Mouse (Mus musculus): Measurements from ENCODE around the gene Slc19a3. TPM values are rescaled to one million over a fixed set of nuclear protein-coding genes. Genes with fewer than 3 reads are reported as not detected.

Gene Slc19a3
- total and polyA plus RNA-seq, 3 experiments = 0.33 TPM; not detected in 2

- Histone ChIP-seq H3K4me1 (ENCODE audit: insufficient read depth, low read depth, low read length) (peaks cover 14% of the 10 kb centered on the region), H3K27me3 (ENCODE audit: insufficient read depth, low read length) (no peaks in the 10 kb centered on the region), H3K4me3 (ENCODE audit: low read depth, low read length) (no peak overlapping the region), H3K9me3 (replicated peaks) (no peaks in the 10 kb centered on the region), H3K36me3 (replicated peaks) (no peaks in the 10 kb centered on the region)
- no peak for TF ChIP-seq TAL1 (conservative IDR thresholded peaks at IDR 0.05; ENCODE audit: low read depth, low read length)
- no peak for TF ChIP-seq GATA2 (IDR thresholded peaks at IDR 0.05; ENCODE audit: borderline replicate concordance, low read depth, low read length)
- TF ChIP-seq CTCF (IDR thresholded peaks at IDR 0.05; ENCODE audit: low read depth, low read length) = no peak
- no peak for TF ChIP-seq GATA1 (IDR thresholded peaks at IDR 0.05; ENCODE audit: borderline replicate concordance, low read length)
- TF ChIP-seq POLR2AphosphoS5 (IDR thresholded peaks at IDR 0.05; ENCODE audit: insufficient replicate concordance, low read depth, low read length) = no peak
- no peak for ATAC-seq (ENCODE audit: extremely low read depth, insufficient number of reproducible peaks, low FRiP score, poor library complexity, severe bottlenecking)
- DNase-seq (ENCODE audit: low spot score) = no peak
Observed at GRCm38 (mm10) chr1:82977840-82978239, 60.4 kb downstream of the Slc19a3 start.

GRCm38 (mm10) chr1:82975750-82976149, 62.5 kb downstream of the Slc19a3 start:
- H3K4me1 ChIP-seq (ENCODE audit: insufficient read depth, low read depth, low read length) = peaks cover 18% of the 10 kb centered on the region
- ATAC-seq (ENCODE audit: extremely low read depth, insufficient number of reproducible peaks, low FRiP score, poor library complexity, severe bottlenecking) (no peak), DNase-seq (ENCODE audit: low spot score) (no peak)
- H3K4me3 ChIP-seq (ENCODE audit: low read depth, low read length) = no peak overlapping the region
- H3K27me3 ChIP-seq (ENCODE audit: insufficient read depth, low read length) = 0 out of 2 replicates have a peak, but pooled peaks cover 2% of the 10 kb centered on the region
- H3K36me3 ChIP-seq (replicated peaks) = no peaks in the 10 kb centered on the region
- H3K9me3 ChIP-seq (replicated peaks) = no peaks in the 10 kb centered on the region
- TF ChIP-seq CTCF (IDR thresholded peaks at IDR 0.05; ENCODE audit: low read depth, low read length) (no peak), POLR2AphosphoS5 (IDR thresholded peaks at IDR 0.05; ENCODE audit: insufficient replicate concordance, low read depth, low read length) (no peak), GATA2 (IDR thresholded peaks at IDR 0.05; ENCODE audit: borderline replicate concordance, low read depth, low read length) (no peak), TAL1 (conservative IDR thresholded peaks at IDR 0.05; ENCODE audit: low read depth, low read length) (no peak), GATA1 (IDR thresholded peaks at IDR 0.05; ENCODE audit: borderline replicate concordance, low read length) (no peak)

GRCm38 (mm10) chr1:82974342-82974741, 63.9 kb downstream of the Slc19a3 start:
- Histone ChIP-seq H3K36me3 (replicated peaks) (no peaks in the 10 kb centered on the region), H3K9me3 (replicated peaks) (no peaks in the 10 kb centered on the region), H3K27me3 (ENCODE audit: insufficient read depth, low read length) (0 out of 2 replicates have a peak, but pooled peaks cover 2% of the 10 kb centered on the region), H3K4me1 (ENCODE audit: insufficient read depth, low read depth, low read length) (peaks cover 18% of the 10 kb centered on the region), H3K4me3 (ENCODE audit: low read depth, low read length) (no peak overlapping the region; the same call in 1 of the 2 replicates)
- no peak for TF ChIP-seq TAL1 (conservative IDR thresholded peaks at IDR 0.05; ENCODE audit: low read depth, low read length)
- no peak for TF ChIP-seq CTCF (IDR thresholded peaks at IDR 0.05; ENCODE audit: low read depth, low read length)
- no peak for TF ChIP-seq GATA1 (IDR thresholded peaks at IDR 0.05; ENCODE audit: borderline replicate concordance, low read length)
- no peak for TF ChIP-seq GATA2 (IDR thresholded peaks at IDR 0.05; ENCODE audit: borderline replicate concordance, low read depth, low read length)
- no peak for TF ChIP-seq POLR2AphosphoS5 (IDR thresholded peaks at IDR 0.05; ENCODE audit: insufficient replicate concordance, low read depth, low read length)
- DNase-seq (ENCODE audit: low spot score) = no peak
- ATAC-seq (ENCODE audit: extremely low read depth, insufficient number of reproducible peaks, low FRiP score, poor library complexity, severe bottlenecking) = peak; percentile 77

- H3K4me3 ChIP-seq (ENCODE audit: low read depth, low read length) = no peak overlapping the region
- H3K36me3 ChIP-seq (replicated peaks) = no peaks in the 10 kb centered on the region
- peaks cover 18% of the 10 kb centered on the region for H3K4me1 ChIP-seq (ENCODE audit: insufficient read depth, low read depth, low read length)
- TF ChIP-seq CTCF (IDR thresholded peaks at IDR 0.05; ENCODE audit: low read depth, low read length) = no peak
- TF ChIP-seq GATA1 (IDR thresholded peaks at IDR 0.05; ENCODE audit: borderline replicate concordance, low read length) = no peak
- TF ChIP-seq POLR2AphosphoS5 (IDR thresholded peaks at IDR 0.05; ENCODE audit: insufficient replicate concordance, low read depth, low read length) = no peak
- no peak for TF ChIP-seq GATA2 (IDR thresholded peaks at IDR 0.05; ENCODE audit: borderline replicate concordance, low read depth, low read length)
- TF ChIP-seq TAL1 (conservative IDR thresholded peaks at IDR 0.05; ENCODE audit: low read depth, low read length) = no peak
- H3K9me3 ChIP-seq (replicated peaks) = no peaks in the 10 kb centered on the region
- ATAC-seq (ENCODE audit: extremely low read depth, insufficient number of reproducible peaks, low FRiP score, poor library complexity, severe bottlenecking) = no peak
- DNase-seq (ENCODE audit: low spot score) = no peak
- H3K27me3 ChIP-seq (ENCODE audit: insufficient read depth, low read length) = peaks cover 2% of the 10 kb centered on the region; the same call in 1 of the 2 replicates
Observed at GRCm38 (mm10) chr1:82973901-82974300, 64.3 kb downstream of the Slc19a3 start.

GRCm38 (mm10) chr1:82973244-82973643, 65.0 kb downstream of the Slc19a3 start:
- DNase-seq (ENCODE audit: low spot score) (no peak), ATAC-seq (ENCODE audit: extremely low read depth, insufficient number of reproducible peaks, low FRiP score, poor library complexity, severe bottlenecking) (peak; percentile 31; the same call in 1 of the 2 replicates)
- Histone ChIP-seq H3K36me3 (replicated peaks) (no peaks in the 10 kb centered on the region), H3K9me3 (replicated peaks) (no peaks in the 10 kb centered on the region), H3K27me3 (ENCODE audit: insufficient read depth, low read length) (peaks cover 2% of the 10 kb centered on the region; the same call in 1 of the 2 replicates), H3K4me3 (ENCODE audit: low read depth, low read length) (no peak overlapping the region), H3K4me1 (ENCODE audit: insufficient read depth, low read depth, low read length) (peaks cover 18% of the 10 kb centered on the region)
- no peak for TF ChIP-seq CTCF (IDR thresholded peaks at IDR 0.05; ENCODE audit: low read depth, low read length)
- no peak for TF ChIP-seq POLR2AphosphoS5 (IDR thresholded peaks at IDR 0.05; ENCODE audit: insufficient replicate concordance, low read depth, low read length)
- no peak for TF ChIP-seq GATA1 (IDR thresholded peaks at IDR 0.05; ENCODE audit: borderline replicate concordance, low read length)
- TF ChIP-seq TAL1 (conservative IDR thresholded peaks at IDR 0.05; ENCODE audit: low read depth, low read length) = no peak
- no peak for TF ChIP-seq GATA2 (IDR thresholded peaks at IDR 0.05; ENCODE audit: borderline replicate concordance, low read depth, low read length)

- Histone ChIP-seq H3K27me3 (ENCODE audit: insufficient read depth, low read length) (peaks cover 2% of the 10 kb centered on the region; the same call in 1 of the 2 replicates), H3K36me3 (replicated peaks) (no peaks in the 10 kb centered on the region), H3K4me3 (ENCODE audit: low read depth, low read length) (no peak overlapping the region), H3K9me3 (replicated peaks) (no peaks in the 10 kb centered on the region), H3K4me1 (ENCODE audit: insufficient read depth, low read depth, low read length) (peaks cover 18% of the 10 kb centered on the region)
- no peak for DNase-seq (ENCODE audit: low spot score)
- TF ChIP-seq GATA1 (IDR thresholded peaks at IDR 0.05; ENCODE audit: borderline replicate concordance, low read length) (no peak), GATA2 (IDR thresholded peaks at IDR 0.05; ENCODE audit: borderline replicate concordance, low read depth, low read length) (no peak), TAL1 (conservative IDR thresholded peaks at IDR 0.05; ENCODE audit: low read depth, low read length) (no peak), POLR2AphosphoS5 (IDR thresholded peaks at IDR 0.05; ENCODE audit: insufficient replicate concordance, low read depth, low read length) (no peak), CTCF (IDR thresholded peaks at IDR 0.05; ENCODE audit: low read depth, low read length) (no peak)
- ATAC-seq (ENCODE audit: extremely low read depth, insufficient number of reproducible peaks, low FRiP score, poor library complexity, severe bottlenecking) = no peak
Observed at GRCm38 (mm10) chr1:82972046-82972445, 66.2 kb downstream of the Slc19a3 start.
